Mouse (Mus musculus): ENCODE measurements around the gene Stn1. TPM values are rescaled to one million over a fixed set of nuclear protein-coding genes. Genes with fewer than 3 reads are reported as not detected.

Gene Stn1
- polyA plus RNA-seq, 1 experiment: 2.4 TPM

GRCm38 (mm10) chr19:47565031-47565654 is 27.8 kb upstream of the Stn1 start:
- no peaks in the 10 kb centered on the region for H3K9me3 ChIP-seq
- H3K4me3 ChIP-seq (replicated peaks): no peak overlapping the region
- no peaks in the 10 kb centered on the region for H3K27me3 ChIP-seq (replicated peaks)
- TF ChIP-seq GATA1 (IDR thresholded peaks at IDR 0.05; ENCODE audit: borderline replicate concordance, low read length): no peak
- no peaks in the 10 kb centered on the region for H3K36me3 ChIP-seq (replicated peaks; ENCODE audit: low read length)
- peaks cover 25% of the 10 kb centered on the region for H3K4me1 ChIP-seq

GRCm38 (mm10) chr19:47563715-47564114 is 26.4 kb upstream of the Stn1 start:
- no peaks in the 10 kb centered on the region for H3K27me3 ChIP-seq (replicated peaks)

GRCm38 (mm10) chr19:47561996-47562441 is 24.7 kb upstream of the Stn1 start:
- Histone ChIP-seq H3K9me3 (peaks cover 6% of the 10 kb centered on the region; the same call in 1 of the 2 replicates), H3K4me3 (replicated peaks) (no peak overlapping the region), H3K27me3 (replicated peaks) (no peaks in the 10 kb centered on the region), H3K4me1 (peaks cover 11% of the 10 kb centered on the region), H3K36me3 (replicated peaks; ENCODE audit: low read length) (no peaks in the 10 kb centered on the region)
- TF ChIP-seq GATA1 (IDR thresholded peaks at IDR 0.05; ENCODE audit: borderline replicate concordance, low read length) (no peak), FLI1 (IDR thresholded peaks at IDR 0.05; ENCODE audit: low read length) (no peak)

More at GRCm38 (mm10) chr19:47563715-47564114, 26.4 kb upstream of the Stn1 start:
- H3K9me3 ChIP-seq: peaks cover 6% of the 10 kb centered on the region; the same call in 1 of the 2 replicates
- H3K36me3 ChIP-seq (replicated peaks; ENCODE audit: low read length): no peaks in the 10 kb centered on the region
- no peak for TF ChIP-seq GATA1 (IDR thresholded peaks at IDR 0.05; ENCODE audit: borderline replicate concordance, low read length)
- peaks cover 17% of the 10 kb centered on the region for H3K4me1 ChIP-seq
- no peak overlapping the region for H3K4me3 ChIP-seq (replicated peaks)

DNA sequence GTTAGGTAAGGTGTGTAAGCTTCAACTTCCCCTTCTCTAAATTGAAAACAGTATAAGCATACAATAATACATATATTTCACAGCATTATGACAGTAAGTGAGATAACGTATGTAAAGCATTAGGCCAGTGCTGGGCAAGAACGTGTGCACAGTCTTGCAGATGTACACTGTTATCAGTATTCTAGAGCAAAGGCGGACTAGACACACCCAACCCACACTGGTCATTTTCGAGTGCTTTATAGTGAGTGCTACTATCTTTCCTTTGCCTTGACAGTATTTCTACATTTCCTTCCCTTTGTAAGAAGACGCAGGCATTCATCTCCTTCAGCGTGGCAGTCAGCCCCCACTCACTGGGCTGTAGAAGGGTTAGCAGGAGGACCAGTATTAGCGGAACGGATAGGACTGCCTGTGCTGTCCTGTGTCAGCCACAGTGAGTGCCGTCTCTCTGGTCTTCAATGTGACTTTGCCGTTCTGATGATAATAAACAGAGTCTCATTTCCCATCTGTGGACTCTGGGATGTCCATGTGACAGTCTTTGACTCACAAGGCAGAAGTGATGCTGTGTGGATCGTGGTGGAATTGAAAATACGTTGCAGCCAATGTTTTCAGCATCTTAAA is 23.3 kb upstream of the Stn1 start:
- TF ChIP-seq GATA1 (IDR thresholded peaks at IDR 0.05; ENCODE audit: borderline replicate concordance, low read length) (no peak), FLI1 (IDR thresholded peaks at IDR 0.05; ENCODE audit: low read length) (no peak)
- no peaks in the 10 kb centered on the region for H3K27me3 ChIP-seq (replicated peaks)
- H3K9me3 ChIP-seq: peaks cover 6% of the 10 kb centered on the region; the same call in 1 of the 2 replicates
- peaks cover 11% of the 10 kb centered on the region for H3K4me1 ChIP-seq
- H3K36me3 ChIP-seq (replicated peaks; ENCODE audit: low read length): no peaks in the 10 kb centered on the region
- H3K4me3 ChIP-seq (replicated peaks): peak overlapping the region; percentile 5

DNA sequence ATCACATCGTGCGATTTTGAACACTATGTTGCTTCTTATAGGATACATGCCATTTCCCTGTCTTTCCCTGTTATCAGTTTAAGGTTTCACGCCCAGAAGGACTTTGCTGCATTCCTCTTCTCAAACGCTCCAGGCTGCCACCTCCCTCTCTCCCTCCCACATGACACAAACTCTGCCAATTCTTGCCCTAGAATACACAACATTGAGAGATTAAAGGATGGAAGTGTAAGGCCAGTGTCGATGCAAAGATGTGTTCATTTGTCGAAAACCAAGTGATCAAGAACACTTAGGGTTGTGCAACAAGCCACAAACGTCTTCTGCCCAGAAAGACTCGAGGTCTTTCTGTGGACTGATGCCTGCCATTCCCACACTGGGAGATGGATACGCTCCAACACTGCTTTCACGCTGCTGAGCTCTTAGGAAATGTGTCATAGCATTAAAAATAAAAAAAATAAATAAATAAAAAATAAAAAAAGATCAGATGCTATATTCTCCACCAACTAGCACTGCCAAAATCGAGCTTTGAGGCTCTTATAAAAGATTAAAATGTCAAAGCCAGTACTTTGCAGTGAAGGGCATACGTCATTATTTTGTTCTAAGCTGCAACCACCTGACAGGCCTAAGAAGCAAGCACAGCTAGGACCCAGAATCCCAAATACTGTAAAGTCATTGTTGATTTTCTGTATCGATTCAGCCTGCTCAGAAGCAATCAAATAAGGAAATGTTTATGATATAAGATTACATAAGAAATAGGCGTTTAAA is 22.6 kb upstream of the Stn1 start:
- H3K4me3 ChIP-seq (replicated peaks): no peak overlapping the region
- H3K4me1 ChIP-seq: peaks cover 11% of the 10 kb centered on the region
- H3K36me3 ChIP-seq (replicated peaks; ENCODE audit: low read length): no peaks in the 10 kb centered on the region
- TF ChIP-seq FLI1 (IDR thresholded peaks at IDR 0.05; ENCODE audit: low read length) (no peak), GATA1 (IDR thresholded peaks at IDR 0.05; ENCODE audit: borderline replicate concordance, low read length) (no peak)
- peaks cover 6% of the 10 kb centered on the region; the same call in 1 of the 2 replicates for H3K9me3 ChIP-seq
- H3K27me3 ChIP-seq (replicated peaks): no peaks in the 10 kb centered on the region

- H3K4me3 ChIP-seq (replicated peaks): no peak overlapping the region
- no peaks in the 10 kb centered on the region for H3K36me3 ChIP-seq (replicated peaks; ENCODE audit: low read length)
- H3K4me1 ChIP-seq: peaks cover 15% of the 10 kb centered on the region
- no peaks in the 10 kb centered on the region for H3K27me3 ChIP-seq (replicated peaks)
- no peak for TF ChIP-seq GATA1 (IDR thresholded peaks at IDR 0.05; ENCODE audit: borderline replicate concordance, low read length)
- TF ChIP-seq FLI1 (IDR thresholded peaks at IDR 0.05; ENCODE audit: low read length): no peak
- peaks cover 6% of the 10 kb centered on the region; the same call in 1 of the 2 replicates for H3K9me3 ChIP-seq
Observed at GRCm38 (mm10) chr19:47559145-47559544, 21.8 kb upstream of the Stn1 start.

DNA sequence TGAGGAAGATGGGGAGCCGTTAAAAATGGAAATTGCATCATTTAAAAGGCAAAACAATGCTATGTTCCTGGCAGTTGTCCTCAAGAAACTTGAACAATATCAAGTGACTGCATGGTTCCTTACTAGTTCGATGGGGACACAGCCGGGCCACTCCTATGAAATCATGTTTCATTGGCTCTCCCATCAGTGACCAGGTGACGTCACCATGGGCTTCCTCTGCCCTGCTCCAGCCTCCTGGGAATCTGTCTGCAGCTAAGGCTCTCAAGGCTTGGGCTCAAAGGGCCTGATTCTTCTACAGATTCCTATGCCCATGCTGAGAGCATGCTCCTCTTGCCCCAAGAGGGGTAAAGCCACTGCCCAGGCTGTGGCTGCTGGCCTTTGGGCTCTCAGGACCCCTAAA is 12.3 kb upstream of the Stn1 start:
- Histone ChIP-seq H3K4me3 (replicated peaks) (no peak overlapping the region), H3K36me3 (replicated peaks; ENCODE audit: low read length) (no peaks in the 10 kb centered on the region), H3K27me3 (replicated peaks) (no peaks in the 10 kb centered on the region), H3K9me3 (peaks cover 9% of the 10 kb centered on the region), H3K4me1 (peaks cover 13% of the 10 kb centered on the region)
- TF ChIP-seq FLI1 (IDR thresholded peaks at IDR 0.05; ENCODE audit: low read length) (no peak), GATA1 (IDR thresholded peaks at IDR 0.05; ENCODE audit: borderline replicate concordance, low read length) (no peak)

GRCm38 (mm10) chr19:47549174-47549573 is 11.9 kb upstream of the Stn1 start:
- Histone ChIP-seq H3K36me3 (replicated peaks; ENCODE audit: low read length) (no peaks in the 10 kb centered on the region), H3K9me3 (peaks cover 9% of the 10 kb centered on the region), H3K27me3 (replicated peaks) (no peaks in the 10 kb centered on the region), H3K4me1 (peaks cover 9% of the 10 kb centered on the region), H3K4me3 (replicated peaks) (no peak overlapping the region)
- TF ChIP-seq GATA1 (IDR thresholded peaks at IDR 0.05; ENCODE audit: borderline replicate concordance, low read length) (no peak), FLI1 (IDR thresholded peaks at IDR 0.05; ENCODE audit: low read length) (no peak)

GRCm38 (mm10) chr19:47548432-47549076 is 11.2 kb upstream of the Stn1 start:
- Histone ChIP-seq H3K4me3 (replicated peaks) (no peak overlapping the region), H3K4me1 (peaks cover 9% of the 10 kb centered on the region)

More at GRCm38 (mm10) chr19:47548432-47549076, 11.2 kb upstream of the Stn1 start:
- Histone ChIP-seq H3K27me3 (replicated peaks) (no peaks in the 10 kb centered on the region), H3K36me3 (replicated peaks; ENCODE audit: low read length) (no peaks in the 10 kb centered on the region), H3K9me3 (peaks cover 9% of the 10 kb centered on the region)
- TF ChIP-seq GATA1 (IDR thresholded peaks at IDR 0.05; ENCODE audit: borderline replicate concordance, low read length) (no peak), FLI1 (IDR thresholded peaks at IDR 0.05; ENCODE audit: low read length) (no peak)
